Mouse (Mus musculus): ENCODE results near the gene Srp54c.

Gene Srp54c

DNA sequence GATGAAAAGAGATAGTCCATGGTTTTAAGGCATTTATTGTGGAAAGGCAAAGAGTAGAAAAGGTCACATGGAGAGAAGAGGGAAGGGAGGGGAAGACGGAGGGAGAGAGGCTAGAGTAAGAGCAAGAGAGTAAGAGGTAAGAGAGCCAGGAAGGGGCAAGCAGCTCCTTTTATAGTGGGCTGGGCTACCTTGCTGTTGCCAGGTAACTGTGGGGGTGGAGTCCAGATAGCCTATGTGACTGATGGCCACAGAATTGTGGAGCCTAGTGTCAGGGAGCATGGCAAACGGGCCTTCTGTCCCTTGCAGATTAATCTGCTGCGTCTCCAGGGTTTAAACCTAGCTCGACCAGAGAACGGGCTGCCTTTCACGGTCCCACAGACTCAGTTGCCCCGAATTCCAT, 81.9 kb downstream of the Srp54c start:
- DNase-seq (ENCODE audit: low spot score in 2 of 2), result no peak

Measured in natural killer cell, adult 2 months (primary cell).